Mouse (Mus musculus) heart, adult 11 months (tissue): ENCODE measurements around the gene Lyrm7.

ENCODE experiments used
- DNase-seq: peaks from one replicate; pipeline ENCODE4 v3.0.0; 2022

The Lyrm7 gene

DNA sequence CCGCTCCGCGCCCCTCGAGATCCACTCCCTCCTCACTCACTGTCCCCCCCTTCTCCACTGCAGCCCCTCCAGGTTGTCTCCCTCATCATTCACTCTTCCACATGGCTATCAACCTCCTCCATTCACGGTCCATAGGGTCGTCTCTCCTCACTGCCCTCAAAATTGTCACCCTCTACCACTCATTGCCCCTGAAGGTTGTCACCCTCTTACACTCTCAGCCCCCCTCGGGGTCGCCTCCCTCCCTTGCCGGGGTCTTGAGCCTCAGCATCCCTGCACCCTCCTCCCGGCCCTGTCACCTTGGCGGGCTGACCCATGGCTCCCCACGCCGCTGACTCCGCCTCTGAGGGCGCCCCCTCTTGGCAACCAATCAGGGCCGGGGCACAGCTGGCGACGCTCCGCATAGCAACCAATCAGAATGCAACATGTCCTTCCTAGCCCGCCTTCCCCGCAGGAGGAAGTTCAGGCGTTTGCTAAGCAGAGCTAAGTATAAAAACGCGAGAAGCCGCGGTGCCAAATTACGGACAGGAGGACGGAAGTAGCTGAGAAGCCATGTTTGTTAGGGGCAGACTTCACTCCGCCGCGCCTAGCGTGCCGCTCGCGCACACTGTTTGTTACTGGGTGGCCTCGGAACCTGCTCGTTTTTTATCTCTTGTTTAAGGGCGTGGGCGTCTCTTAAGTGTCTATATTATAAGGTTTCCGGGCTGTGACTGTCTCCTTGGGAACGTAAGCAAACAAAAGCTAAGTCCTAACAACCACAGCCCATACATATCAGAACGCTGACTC lies at the start of gene Lyrm7:
TSS of gene Lyrm7 (minus strand) at position 661 of the 783 bp plus-strand sequence.
- DNase-seq: peak; percentile 100

DNA sequence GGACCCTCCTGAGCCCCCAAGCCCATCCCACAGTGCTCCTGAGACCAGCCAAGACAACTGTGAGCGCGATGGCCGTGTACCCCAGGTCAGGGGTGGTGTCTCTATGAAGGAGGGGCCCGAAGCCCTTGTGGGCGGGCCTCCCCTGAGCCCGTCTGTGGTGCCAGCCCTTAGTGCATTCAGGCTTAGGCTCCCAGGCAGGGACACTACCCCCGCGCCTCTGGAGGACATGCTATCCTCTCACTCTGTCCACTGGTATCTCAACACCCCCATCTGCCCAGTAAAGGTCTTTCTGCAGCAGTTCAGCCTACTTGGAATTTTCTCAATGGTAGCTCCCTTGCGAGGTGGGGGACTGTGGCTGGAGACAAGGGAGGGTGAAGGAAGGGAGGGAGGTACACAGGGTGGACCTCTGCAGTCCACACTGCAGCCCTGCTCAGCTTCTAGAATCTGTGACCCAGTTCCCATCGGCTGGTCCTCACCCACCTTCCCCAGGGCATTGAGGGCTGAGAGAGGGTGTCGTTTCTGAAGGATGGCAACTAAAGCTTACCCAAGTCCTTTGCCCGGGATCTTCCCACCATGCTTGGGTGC lies 49.5 kb upstream of the Lyrm7 start:
- peak; percentile 93 for DNase-seq

DNA sequence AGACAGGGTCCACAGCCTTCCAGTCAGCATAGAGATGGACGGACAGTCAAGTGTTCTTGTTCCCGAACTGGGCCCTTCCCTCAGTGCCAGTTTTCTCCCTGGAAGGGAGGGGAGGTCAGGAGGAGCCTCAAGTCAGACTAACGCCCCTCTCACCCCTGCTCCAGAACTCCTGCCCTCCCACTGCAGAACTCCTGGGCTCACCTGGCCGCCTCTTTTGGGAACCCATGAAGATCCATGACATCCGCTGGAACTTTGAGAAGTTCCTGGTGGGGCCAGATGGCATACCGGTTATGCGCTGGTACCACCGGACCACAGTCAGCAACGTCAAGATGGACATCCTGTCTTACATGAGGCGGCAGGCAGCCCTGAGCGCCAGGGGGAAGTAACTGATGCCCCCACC lies 48.6 kb upstream of the Lyrm7 start:
- peak; percentile 90 for DNase-seq

DNA sequence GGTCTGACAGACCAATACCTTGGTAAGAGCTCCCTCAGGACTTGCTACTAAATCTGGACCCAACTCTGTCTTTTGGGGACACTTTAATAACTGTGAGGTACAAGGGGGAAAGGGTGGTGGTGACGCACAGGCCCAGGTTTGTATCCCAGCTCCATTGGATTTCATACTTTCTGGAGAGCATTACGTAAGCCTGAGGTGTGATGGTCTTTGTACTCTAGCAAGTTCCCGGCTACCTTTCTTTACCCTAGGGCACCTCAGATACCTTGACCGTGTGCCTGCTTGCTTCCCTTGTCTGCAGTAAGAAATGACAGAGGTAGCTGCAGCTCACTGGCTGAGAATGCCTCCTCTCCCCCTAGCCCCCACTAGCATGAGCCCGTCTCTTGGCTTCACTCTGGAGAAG lies 46.5 kb upstream of the Lyrm7 start:
- DNase-seq: no peak

DNA sequence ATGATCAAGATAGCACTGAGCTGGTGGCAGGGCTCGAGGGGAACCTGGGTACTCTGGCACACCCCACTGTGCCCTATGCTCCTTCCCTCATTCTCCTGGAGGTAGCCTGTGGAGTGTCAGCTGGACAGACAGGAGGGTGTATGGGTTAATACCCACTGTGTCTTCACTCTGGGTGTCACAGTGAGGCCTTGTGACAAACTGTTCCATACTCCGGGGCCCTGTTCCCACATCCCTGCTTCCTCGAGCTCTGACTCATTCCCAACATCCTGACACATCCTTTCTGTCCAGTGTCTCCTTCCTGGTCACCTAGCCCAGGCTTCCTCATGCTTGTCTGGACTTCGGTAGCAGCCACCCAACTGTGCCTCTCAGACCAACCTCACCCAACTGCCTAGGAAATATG lies 45.8 kb upstream of the Lyrm7 start:
- peak; percentile 89 for DNase-seq

DNA sequence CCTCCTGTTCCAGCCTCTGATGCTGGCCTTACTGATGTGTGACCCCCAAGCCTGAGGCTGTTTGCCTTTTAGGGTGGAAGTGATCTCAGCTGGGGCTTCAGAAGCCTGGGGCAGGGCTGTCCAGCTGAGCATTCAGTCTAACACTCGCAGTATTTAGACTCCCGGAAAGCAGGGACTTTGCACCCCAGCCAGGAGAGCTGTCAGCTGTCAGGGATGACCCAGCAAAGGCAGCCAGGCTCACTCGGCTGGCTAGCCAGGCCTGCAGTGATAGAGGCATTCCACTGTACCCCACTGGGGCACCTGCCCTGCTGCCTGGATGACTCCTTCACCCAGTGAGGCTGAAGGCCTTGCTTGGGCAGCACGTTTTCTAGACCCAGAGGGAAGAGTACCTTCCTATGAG lies 45.2 kb upstream of the Lyrm7 start:
- DNase-seq: peak; percentile 97

DNA sequence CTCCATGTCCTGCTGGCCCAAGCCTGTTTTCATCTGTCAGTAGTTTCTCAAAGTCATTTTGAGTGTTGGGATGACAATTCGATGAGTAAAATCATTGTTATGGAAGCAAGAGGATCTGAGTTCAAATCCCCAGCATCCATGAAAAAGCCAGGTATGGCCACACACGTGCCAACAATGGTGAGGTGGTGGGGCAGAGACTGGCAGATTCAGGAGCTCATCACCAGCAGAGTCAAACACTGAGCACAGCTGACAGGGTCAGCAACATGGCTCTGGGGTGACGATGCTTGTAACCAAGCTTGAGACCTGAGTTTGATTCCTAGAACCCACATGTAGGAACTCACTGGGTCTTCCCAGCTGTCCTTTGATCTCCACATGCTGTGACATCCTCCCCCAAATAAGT lies 44.4 kb upstream of the Lyrm7 start:
- DNase-seq: peak; percentile 90

DNA sequence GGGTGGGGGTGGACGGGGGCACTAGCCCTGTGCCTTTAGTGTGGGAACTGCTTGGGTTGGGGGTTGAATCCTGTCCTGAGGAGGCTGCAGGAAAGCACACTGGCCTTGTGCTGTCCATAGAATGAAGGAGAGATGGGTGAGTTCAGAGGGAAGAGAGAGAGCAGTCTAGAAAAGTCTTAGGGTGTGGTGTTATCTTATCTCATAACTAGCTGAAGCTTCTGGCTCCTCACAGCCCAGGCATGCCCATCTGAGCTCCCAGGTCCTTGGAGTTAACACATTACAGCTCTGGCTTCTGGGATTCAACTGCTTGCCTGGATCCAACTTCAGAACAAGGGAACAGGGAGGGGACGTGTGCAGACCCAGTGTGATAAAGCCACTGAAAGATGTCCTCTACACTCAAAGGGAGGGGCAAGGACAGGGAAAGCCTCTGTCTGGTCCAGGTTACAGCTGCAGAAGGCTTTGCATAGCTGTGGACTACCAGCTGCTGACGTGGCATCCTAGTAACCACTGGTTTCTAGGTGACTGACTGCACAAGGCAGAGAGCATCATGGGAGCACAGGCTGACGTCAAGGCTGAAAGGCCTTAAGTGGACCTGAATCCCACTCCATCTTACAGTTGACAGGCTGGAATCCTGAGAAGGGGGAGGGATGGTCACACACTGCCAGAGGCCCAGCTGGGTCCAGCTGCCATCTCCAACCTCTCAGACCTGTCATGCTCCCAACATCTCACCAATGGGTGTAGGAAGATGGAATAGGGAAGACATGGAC lies 43.4 kb upstream of the Lyrm7 start:
- DNase-seq: peak; percentile 99

DNA sequence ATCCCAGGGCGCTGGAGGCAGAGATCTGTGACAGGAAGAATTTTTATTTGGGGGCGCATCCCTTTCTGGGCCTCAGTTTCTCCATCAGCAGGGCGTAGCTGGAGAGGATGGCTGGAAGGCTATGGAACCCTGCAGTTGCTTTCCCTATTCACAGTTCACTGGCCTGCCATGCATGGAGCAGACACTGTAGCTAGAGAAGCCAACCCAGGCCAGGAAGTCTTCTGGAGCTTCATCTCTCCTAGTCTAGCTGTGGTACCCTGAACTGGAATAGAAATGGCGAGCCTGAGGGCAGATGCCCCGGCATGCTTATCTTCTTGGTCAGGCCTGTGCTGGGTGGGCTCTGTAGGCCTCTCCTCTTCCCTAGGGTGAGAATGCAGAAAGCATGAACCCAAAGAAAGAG lies 42.6 kb upstream of the Lyrm7 start:
- DNase-seq: peak; percentile 83

DNA sequence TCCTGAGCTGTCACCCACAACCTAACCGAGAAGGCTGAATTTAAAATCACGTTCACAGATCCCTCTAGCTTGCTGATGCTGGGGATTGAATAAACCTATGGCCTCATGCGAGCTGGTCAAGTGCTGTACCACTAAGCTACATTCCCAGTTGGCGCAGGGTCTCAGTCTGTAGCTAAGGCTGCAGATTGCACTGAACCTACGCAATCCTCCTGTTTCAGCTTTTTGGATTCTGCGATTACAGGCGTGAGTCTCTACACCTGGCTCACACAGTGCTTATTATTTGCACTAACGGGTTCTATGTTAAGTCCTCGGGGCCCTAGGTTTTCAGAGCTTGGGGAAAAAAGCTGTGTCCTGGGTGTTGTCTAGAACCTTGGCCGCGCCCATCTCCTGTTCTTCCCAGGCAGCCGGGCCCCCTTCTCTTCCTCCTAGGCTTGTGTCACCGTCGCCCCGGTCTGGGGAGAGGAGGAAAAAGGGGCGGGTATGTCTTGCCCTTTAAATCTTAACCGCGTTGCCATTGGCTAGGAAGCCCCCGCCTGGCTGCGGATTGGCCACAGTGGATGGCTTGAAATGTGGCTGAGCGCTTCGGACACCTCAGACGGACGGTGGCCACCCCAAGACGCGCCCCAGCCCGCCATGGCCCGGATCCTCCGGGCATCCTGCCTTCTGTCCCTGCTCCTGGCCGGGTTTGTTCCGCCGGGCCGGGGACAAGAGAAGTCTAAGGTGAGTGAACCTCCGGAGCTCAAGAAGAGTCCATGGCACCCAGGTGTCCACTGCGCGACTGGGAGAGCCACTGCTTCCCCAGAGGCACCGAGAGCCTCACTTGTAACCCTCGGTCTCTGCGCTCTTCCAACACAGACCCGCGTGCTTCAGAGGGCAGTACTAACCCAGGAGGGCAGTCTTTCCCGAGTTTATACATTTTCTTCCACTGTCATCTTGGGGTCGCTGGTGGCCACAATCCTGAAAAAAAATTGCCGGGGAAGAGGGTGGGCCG lies 41.9 kb upstream of the Lyrm7 start, which contains the start of gene Gpx3:
TSS of gene Gpx3 (plus strand) at position 121 of the 991 bp plus-strand sequence.
- DNase-seq: peak; percentile 99

DNA sequence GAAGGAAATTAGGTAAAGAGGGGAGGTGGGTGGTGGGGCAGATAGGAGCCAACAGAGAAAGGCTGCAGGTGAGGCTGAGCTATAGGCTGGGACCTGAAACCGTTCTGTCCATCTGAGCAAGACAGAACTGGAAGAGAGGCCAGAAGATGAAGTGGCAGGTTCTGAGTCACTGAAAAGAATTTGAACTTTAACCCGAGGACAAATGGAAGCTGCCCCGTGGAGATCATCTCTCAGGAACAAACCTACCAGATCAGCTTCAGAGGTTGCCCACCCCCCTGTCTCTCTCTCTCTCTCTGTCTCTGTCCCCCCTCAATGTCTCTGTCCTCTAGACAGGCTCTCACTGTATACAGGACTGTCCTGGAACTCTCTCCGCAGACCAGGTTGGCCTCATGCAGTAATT lies 38.9 kb upstream of the Lyrm7 start:
- no peak for DNase-seq

DNA sequence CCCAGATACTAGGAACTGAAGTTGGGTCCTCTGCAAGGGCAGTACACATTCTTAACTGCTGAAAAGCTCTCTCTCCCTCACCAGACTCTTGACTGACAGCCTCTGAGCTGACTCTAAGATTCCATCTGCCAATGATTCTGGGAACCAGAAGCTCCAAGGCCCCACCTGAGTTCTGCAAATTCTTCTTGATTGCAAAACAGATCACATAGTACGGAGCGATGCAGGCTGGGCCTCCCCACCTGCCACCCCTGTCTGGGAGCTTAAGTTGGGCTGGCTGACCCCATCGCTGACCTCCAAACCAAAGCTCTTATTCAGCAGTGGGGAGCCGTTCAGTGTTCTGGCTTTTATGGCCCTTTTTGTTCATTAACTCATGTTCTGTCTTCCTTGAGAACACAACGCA lies 36.8 kb upstream of the Lyrm7 start:
- no peak for DNase-seq

DNA sequence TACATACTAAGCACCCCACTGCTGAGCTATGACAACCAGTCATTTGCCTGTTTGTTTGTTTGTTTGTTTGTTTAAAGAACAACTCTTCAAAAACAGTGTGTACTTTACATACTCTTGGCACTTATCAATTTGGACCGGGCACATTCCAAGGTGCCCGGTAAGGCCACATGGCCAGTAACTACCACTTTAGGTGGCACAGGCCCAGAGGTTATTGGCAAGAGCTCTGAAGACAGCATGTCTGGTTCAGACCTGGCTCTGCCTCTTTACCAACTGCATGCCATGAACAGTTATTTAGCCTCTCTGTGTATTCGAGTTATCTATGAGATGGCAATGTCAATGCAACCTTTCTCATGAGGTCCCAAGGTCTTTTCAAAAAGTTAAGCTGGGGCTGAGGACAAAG lies 35.9 kb upstream of the Lyrm7 start:
- peak; percentile 91 for DNase-seq

DNA sequence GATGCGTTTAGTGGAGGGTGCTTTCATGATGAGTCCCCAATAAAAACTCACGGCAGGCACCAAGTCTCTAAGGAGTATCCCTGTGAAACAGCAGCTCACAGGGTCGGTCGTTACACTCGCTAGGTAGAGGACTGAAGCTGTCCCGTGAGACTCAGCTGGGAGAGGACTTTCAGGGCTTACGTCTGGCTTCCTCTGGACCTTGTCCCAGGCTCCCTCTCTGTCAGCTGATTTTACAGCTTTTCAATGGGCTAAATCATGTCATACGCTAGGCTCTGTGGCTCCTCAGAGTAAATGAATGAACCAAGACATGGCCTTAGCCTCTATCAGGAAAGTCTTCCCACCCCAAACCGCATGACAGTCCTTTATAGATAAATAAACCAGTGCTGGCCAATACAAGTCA lies 33.9 kb upstream of the Lyrm7 start:
- peak; percentile 90 for DNase-seq

DNA sequence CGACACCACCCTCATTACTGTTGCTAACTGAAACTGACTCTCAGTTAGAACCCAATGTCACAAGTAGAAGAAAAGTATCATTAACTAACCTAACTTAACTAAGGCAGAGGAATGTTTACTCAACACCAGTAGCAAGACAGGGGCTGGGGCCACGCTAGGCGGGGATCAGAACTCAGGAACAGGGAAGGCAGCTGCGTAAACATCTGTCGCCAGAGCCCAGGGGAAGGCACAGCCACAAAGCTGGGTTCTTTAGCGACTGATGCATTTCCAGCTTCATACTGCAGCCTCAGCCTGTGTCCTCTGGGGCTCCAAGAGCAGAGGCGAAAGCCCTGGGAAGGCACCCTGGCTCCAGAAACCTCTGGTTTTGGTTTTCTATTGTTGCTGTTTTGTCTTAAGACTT lies 31.4 kb upstream of the Lyrm7 start:
- peak; percentile 86 for DNase-seq

DNA sequence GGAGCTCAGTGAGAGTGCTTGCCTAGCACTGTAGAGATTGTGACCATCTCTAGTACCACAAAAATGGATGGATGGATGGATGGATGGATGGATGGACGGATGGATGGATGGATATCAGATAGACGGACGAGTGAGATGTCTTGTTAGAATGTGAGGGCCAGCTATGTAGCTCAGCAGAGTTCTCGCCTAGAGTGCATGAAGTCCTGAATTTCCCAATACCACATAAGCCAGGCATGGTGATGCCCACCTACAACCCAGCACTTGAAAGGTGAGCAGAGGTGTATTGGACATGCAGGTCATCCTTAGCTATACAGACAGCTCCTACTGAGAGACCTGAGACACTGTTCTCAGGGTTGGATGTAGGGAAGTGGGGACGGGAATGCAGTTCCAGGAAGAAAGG lies 30.6 kb upstream of the Lyrm7 start:
- peak; percentile 78 for DNase-seq

DNA sequence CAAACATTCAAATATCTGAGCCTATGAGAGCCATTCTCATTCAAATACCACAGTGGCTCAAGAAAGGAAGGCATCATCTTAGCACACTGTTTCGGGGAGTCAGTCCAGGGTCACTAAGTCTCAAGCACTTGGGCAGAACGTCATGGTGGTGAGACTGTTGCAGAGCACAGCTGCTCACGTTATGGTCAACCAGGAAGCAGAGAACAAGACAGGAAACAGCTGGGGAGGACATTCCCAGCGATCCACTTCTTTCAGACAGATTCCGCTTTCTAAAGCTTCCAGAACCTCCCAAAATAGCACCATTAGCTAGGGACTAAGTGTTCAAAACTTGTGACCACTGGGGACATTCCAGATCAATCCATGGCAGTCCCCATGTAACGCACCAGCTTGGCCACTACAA lies 27.2 kb upstream of the Lyrm7 start:
- DNase-seq: peak; percentile 97

DNA sequence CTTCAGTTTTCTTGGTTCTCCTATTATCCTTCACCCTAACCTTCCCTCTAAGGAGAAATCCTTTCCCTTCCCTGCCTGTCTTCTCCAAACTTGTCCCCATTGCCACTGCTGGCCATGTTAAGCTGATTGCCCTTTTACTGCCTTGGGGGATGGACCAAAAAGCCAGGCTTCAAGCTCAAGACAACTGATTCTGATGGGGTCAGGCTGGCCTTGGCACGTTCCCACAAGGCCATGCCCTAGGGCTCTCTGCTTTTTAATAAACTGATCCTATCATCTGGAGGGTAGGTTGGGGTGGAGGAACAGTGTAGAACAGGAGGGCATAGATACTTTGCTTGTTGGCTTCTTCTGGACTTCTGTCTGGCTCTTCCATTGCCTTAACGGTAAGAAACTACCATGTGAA lies 24.7 kb upstream of the Lyrm7 start:
- DNase-seq: peak; percentile 93

DNA sequence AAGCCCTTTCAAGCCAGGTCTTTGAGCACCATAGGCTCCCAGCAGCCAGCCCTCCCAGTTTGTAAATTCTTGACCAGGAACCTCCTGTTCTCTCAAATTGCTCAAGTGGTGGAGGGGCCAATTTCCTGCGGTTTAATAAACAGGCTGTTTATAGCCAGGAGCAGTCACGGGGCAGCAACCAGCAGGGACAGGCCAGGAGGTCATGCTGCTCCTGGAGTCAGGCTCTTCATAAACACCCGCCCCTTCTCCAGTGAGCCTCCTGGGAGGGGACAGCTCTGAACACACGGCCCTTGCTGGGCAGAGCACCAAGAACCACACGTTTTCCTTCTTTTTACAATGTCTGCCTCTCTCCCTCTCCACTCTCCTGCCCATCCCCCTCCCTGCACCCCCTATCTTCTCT lies 24.2 kb upstream of the Lyrm7 start:
- peak; percentile 99 for DNase-seq

DNA sequence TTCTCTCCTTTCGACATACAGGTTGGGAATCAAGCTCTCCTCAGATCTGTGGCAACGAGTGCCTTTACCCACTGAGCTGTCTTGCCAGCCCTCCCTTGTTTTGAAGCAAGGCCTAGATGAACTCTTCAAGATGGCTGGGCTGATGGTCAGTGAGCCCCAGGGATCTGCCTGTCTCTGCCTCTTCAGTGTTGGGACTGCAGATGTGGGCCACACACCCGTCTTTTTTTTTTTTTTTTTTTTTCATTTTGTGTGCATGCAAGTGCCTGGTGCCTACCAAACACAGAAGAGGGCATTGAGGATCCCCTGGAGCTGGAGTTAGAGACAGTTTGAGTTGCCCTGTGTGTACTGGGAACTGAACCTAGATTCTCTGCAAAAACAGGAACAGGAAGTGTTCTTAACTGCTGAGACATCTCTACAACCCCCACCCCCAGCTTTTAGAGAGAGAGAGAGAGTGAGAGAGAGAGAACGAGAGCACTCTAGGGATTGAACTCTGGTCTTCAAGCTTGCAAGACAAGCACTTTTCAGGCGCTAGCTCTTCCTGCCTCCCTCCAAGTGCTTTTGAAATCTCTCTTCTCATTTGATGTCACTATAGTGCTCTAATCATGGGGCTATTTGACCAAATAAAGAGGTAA lies 23.6 kb upstream of the Lyrm7 start:
- no peak for DNase-seq

DNA sequence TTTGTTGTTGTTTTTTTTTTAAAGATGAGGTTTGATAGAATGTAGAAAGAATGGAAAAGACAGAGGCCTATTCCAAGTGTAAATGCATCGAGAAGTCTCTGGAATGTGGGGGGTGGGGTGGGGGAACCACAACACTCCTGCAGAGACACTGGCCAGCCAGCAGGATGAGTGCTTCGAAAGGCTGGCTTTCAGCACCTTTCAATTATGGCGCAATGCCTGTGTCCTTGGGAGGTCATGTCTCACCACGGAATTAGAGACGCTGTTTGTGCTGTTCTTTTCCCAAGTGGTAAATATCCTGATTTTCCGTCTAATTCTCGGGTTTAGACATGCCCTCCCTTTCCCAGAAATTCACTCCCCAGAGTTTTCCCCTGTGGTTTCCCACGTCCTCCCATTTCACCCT lies 22.0 kb upstream of the Lyrm7 start:
- DNase-seq: peak; percentile 97

DNA sequence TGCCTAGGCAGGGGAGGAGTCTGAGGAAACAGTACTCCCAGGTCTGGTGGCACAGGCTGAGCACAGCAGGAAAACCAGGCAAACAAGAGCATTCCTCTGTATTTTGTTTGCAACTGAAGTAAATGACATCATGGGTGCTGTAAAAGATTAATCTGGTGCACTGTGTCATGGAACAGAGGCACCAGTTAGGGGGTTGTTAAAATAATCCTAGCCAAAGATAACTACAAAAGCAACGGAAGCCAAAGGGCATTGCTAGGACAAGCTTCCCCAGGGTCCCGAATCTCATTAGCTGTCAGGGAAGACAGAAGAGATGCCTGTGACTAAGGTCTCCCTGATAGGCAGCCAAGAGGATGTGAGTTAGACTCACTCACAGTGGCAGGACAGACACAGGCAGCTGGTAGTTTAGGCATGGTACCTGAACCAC lies 20.3 kb upstream of the Lyrm7 start:
- peak; percentile 96 for DNase-seq
